Mouse (Mus musculus): ENCODE measurements around the gene Il27ra. TPM values are rescaled to one million over a fixed set of nuclear protein-coding genes. Genes with fewer than 3 reads are reported as not detected.

Gene Il27ra
- total and polyA plus RNA-seq, 3 experiments = not detected

GRCm38 (mm10) chr8:83981533-83981932 is 60.9 kb downstream of the Il27ra start:
- H3K9me3 ChIP-seq (replicated peaks) = no peaks in the 10 kb centered on the region
- H3K27me3 ChIP-seq (ENCODE audit: insufficient read depth, low read length) = no peaks in the 10 kb centered on the region
- no peak overlapping the region for H3K4me3 ChIP-seq (ENCODE audit: low read depth, low read length)
- peaks cover 89% of the 10 kb centered on the region for H3K36me3 ChIP-seq (replicated peaks)
- no peak for TF ChIP-seq GATA2 (IDR thresholded peaks at IDR 0.05; ENCODE audit: borderline replicate concordance, low read depth, low read length)
- TF ChIP-seq POLR2AphosphoS5 (IDR thresholded peaks at IDR 0.05; ENCODE audit: insufficient replicate concordance, low read depth, low read length) = no peak
- H3K4me1 ChIP-seq (ENCODE audit: insufficient read depth, low read depth, low read length) = peaks cover 18% of the 10 kb centered on the region
- DNase-seq (ENCODE audit: low spot score) (no peak), ATAC-seq (ENCODE audit: extremely low read depth, insufficient number of reproducible peaks, low FRiP score, poor library complexity, severe bottlenecking) (no peak)

GRCm38 (mm10) chr8:83980845-83981244 is 61.5 kb downstream of the Il27ra start:
- no peak overlapping the region for H3K4me3 ChIP-seq (ENCODE audit: low read depth, low read length)
- DNase-seq (ENCODE audit: low spot score) (no peak), ATAC-seq (ENCODE audit: extremely low read depth, insufficient number of reproducible peaks, low FRiP score, poor library complexity, severe bottlenecking) (no peak)
- H3K9me3 ChIP-seq (replicated peaks) = no peaks in the 10 kb centered on the region
- TF ChIP-seq CTCF (IDR thresholded peaks at IDR 0.05; ENCODE audit: low read depth, low read length) (no peak), GATA2 (IDR thresholded peaks at IDR 0.05; ENCODE audit: borderline replicate concordance, low read depth, low read length) (no peak), POLR2AphosphoS5 (IDR thresholded peaks at IDR 0.05; ENCODE audit: insufficient replicate concordance, low read depth, low read length) (no peak), GATA1 (IDR thresholded peaks at IDR 0.05; ENCODE audit: borderline replicate concordance, low read length) (no peak), TAL1 (conservative IDR thresholded peaks at IDR 0.05; ENCODE audit: low read depth, low read length) (no peak)
- no peaks in the 10 kb centered on the region for H3K27me3 ChIP-seq (ENCODE audit: insufficient read depth, low read length)
- H3K36me3 ChIP-seq (replicated peaks) = peaks cover 89% of the 10 kb centered on the region
- peaks cover 18% of the 10 kb centered on the region for H3K4me1 ChIP-seq (ENCODE audit: insufficient read depth, low read depth, low read length)

Other genes starting within 250 kb of the Il27ra start
- gene Adgrl1, start 142.5 kb downstream of the Il27ra start, total RNA-seq (2014; fragmentation: Nextera tagmentation) = 31.2 and 35.2 TPM in 2 replicates
- 9.1 and 11.3 TPM in 2 replicates for gene Adgrl1, start 142.5 kb downstream of the Il27ra start, total RNA-seq (2017)
- gene Adgrl1, start 142.5 kb downstream of the Il27ra start, polyA plus RNA-seq (2012) = 18.5 and 20.7 TPM in 2 replicates
- 0.83 and 1.7 TPM in 2 replicates for gene Gm10644, start 87.4 kb downstream of the Il27ra start, total RNA-seq (2014; fragmentation: Nextera tagmentation)
- 0.81 and 0.82 TPM in 2 replicates for gene Gm10644, start 87.4 kb downstream of the Il27ra start, total RNA-seq (2017)
- gene Gm10644, start 87.4 kb downstream of the Il27ra start, polyA plus RNA-seq (2012) = 0.10 and 0.16 TPM in 2 replicates
- 87.4 and 120 TPM in 2 replicates for gene Asf1b, start 87.1 kb downstream of the Il27ra start, total RNA-seq (2014; fragmentation: Nextera tagmentation)
- 88.6 and 104 TPM in 2 replicates for gene Asf1b, start 87.1 kb downstream of the Il27ra start, total RNA-seq (2017)
- 288 and 383 TPM in 2 replicates for gene Asf1b, start 87.1 kb downstream of the Il27ra start, polyA plus RNA-seq (2012)
- gene Prkaca, start 69.6 kb downstream of the Il27ra start, total RNA-seq (2014; fragmentation: Nextera tagmentation) = 88.6 and 99.3 TPM in 2 replicates
- 32.2 and 34.4 TPM in 2 replicates for gene Prkaca, start 69.6 kb downstream of the Il27ra start, total RNA-seq (2017)
- 46.6 and 46.9 TPM in 2 replicates for gene Prkaca, start 69.6 kb downstream of the Il27ra start, polyA plus RNA-seq (2012)
- 88.0 and 93.8 TPM in 2 replicates for gene Samd1, start 44.9 kb downstream of the Il27ra start, total RNA-seq (2014; fragmentation: Nextera tagmentation)
- 64.1 and 80.8 TPM in 2 replicates for gene Samd1, start 44.9 kb downstream of the Il27ra start, total RNA-seq (2017)
- 246 and 262 TPM in 2 replicates for gene Samd1, start 44.9 kb downstream of the Il27ra start, polyA plus RNA-seq (2012)
- gene 1700067K01Rik, start 41.1 kb downstream of the Il27ra start, total RNA-seq (2014; fragmentation: Nextera tagmentation) = 0.78 TPM in 1 of 2 replicates, not detected in the other
- 0.35 and 0.82 TPM in 2 replicates for gene 1700067K01Rik, start 41.1 kb downstream of the Il27ra start, total RNA-seq (2017)
- 0.92 and 1.2 TPM in 2 replicates for gene 1700067K01Rik, start 41.1 kb downstream of the Il27ra start, polyA plus RNA-seq (2012)
- not detected in 2 replicates for gene 2210011C24Rik, start 30.4 kb downstream of the Il27ra start, total RNA-seq (2014; fragmentation: Nextera tagmentation)
- not detected in 2 replicates for gene 2210011C24Rik, start 30.4 kb downstream of the Il27ra start, total RNA-seq (2017)
- gene 2210011C24Rik, start 30.4 kb downstream of the Il27ra start, polyA plus RNA-seq (2012) = not detected in 2 replicates
- gene Palm3, start 21.1 kb downstream of the Il27ra start, total RNA-seq (2014; fragmentation: Nextera tagmentation) = not detected in 2 replicates
- 0.06 TPM in 1 of 2 replicates, not detected in the other for gene Palm3, start 21.1 kb downstream of the Il27ra start, total RNA-seq (2017)
- 0.12 and 0.15 TPM in 2 replicates for gene Palm3, start 21.1 kb downstream of the Il27ra start, polyA plus RNA-seq (2012)
- gene Rln3, start 2.4 kb upstream of the Il27ra start, total RNA-seq (2014; fragmentation: Nextera tagmentation) = not detected in 2 replicates
- not detected in 2 replicates for gene Rln3, start 2.4 kb upstream of the Il27ra start, total RNA-seq (2017)
- not detected in 2 replicates for gene Rln3, start 2.4 kb upstream of the Il27ra start, polyA plus RNA-seq (2012)
- gene Gm10643, start 22.5 kb upstream of the Il27ra start, total RNA-seq (2014; fragmentation: Nextera tagmentation) = 1.1 and 2.0 TPM in 2 replicates
- 1.3 and 1.6 TPM in 2 replicates for gene Gm10643, start 22.5 kb upstream of the Il27ra start, total RNA-seq (2017)
- 0.05 and 0.09 TPM in 2 replicates for gene Gm10643, start 22.5 kb upstream of the Il27ra start, polyA plus RNA-seq (2012)
- gene Rfx1, start 24.2 kb upstream of the Il27ra start, total RNA-seq (2014; fragmentation: Nextera tagmentation) = 12.0 and 14.3 TPM in 2 replicates
- 2.4 and 2.9 TPM in 2 replicates for gene Rfx1, start 24.2 kb upstream of the Il27ra start, total RNA-seq (2017)
- 41.4 and 44.5 TPM in 2 replicates for gene Rfx1, start 24.2 kb upstream of the Il27ra start, polyA plus RNA-seq (2012)
- gene Dcaf15, start 62.2 kb upstream of the Il27ra start, total RNA-seq (2014; fragmentation: Nextera tagmentation) = 15.7 and 16.3 TPM in 2 replicates
- gene Dcaf15, start 62.2 kb upstream of the Il27ra start, total RNA-seq (2017) = 16.4 and 20.2 TPM in 2 replicates
- 51.8 and 68.1 TPM in 2 replicates for gene Dcaf15, start 62.2 kb upstream of the Il27ra start, polyA plus RNA-seq (2012)
- gene Podnl1, start 83.4 kb upstream of the Il27ra start, total RNA-seq (2014; fragmentation: Nextera tagmentation) = not detected in 2 replicates
- gene Podnl1, start 83.4 kb upstream of the Il27ra start, total RNA-seq (2017) = 0.06 TPM in 1 of 2 replicates, not detected in the other
- 0.05 and 0.06 TPM in 2 replicates for gene Podnl1, start 83.4 kb upstream of the Il27ra start, polyA plus RNA-seq (2012)
- 7.9 and 9.6 TPM in 2 replicates for gene Cc2d1a, start 105.3 kb upstream of the Il27ra start, total RNA-seq (2014; fragmentation: Nextera tagmentation)
- gene Cc2d1a, start 105.3 kb upstream of the Il27ra start, total RNA-seq (2017) = 4.8 and 5.1 TPM in 2 replicates
- 21.3 and 25.5 TPM in 2 replicates for gene Cc2d1a, start 105.3 kb upstream of the Il27ra start, polyA plus RNA-seq (2012)
- gene 4930432K21Rik, start 105.4 kb upstream of the Il27ra start, total RNA-seq (2014; fragmentation: Nextera tagmentation) = 0.34 TPM in 1 of 2 replicates, not detected in the other
- 0.55 and 0.58 TPM in 2 replicates for gene 4930432K21Rik, start 105.4 kb upstream of the Il27ra start, total RNA-seq (2017)
- 0.08 and 0.11 TPM in 2 replicates for gene 4930432K21Rik, start 105.4 kb upstream of the Il27ra start, polyA plus RNA-seq (2012)
- not detected in 2 replicates for gene Nanos3, start 142.6 kb upstream of the Il27ra start, total RNA-seq (2014; fragmentation: Nextera tagmentation)
- gene Nanos3, start 142.6 kb upstream of the Il27ra start, total RNA-seq (2017) = not detected in 2 replicates
- 0.19 TPM in 1 of 2 replicates, not detected in the other for gene Nanos3, start 142.6 kb upstream of the Il27ra start, polyA plus RNA-seq (2012)
- 8.5 and 9.7 TPM in 2 replicates for gene Zswim4, start 194.5 kb upstream of the Il27ra start, total RNA-seq (2014; fragmentation: Nextera tagmentation)
- 5.7 and 7.3 TPM in 2 replicates for gene Zswim4, start 194.5 kb upstream of the Il27ra start, total RNA-seq (2017)
- 14.6 and 19.0 TPM in 2 replicates for gene Zswim4, start 194.5 kb upstream of the Il27ra start, polyA plus RNA-seq (2012)
- gene D8Ertd738e, start 207.1 kb upstream of the Il27ra start, total RNA-seq (2014; fragmentation: Nextera tagmentation) = 106 and 132 TPM in 2 replicates
- 197 and 232 TPM in 2 replicates for gene D8Ertd738e, start 207.1 kb upstream of the Il27ra start, total RNA-seq (2017)
- 257 and 291 TPM in 2 replicates for gene D8Ertd738e, start 207.1 kb upstream of the Il27ra start, polyA plus RNA-seq (2012)
- gene Mri1, start 214.7 kb upstream of the Il27ra start, total RNA-seq (2014; fragmentation: Nextera tagmentation) = 14.1 and 20.1 TPM in 2 replicates
- gene Mri1, start 214.7 kb upstream of the Il27ra start, total RNA-seq (2017) = 7.0 and 13.2 TPM in 2 replicates
- 58.7 and 87.4 TPM in 2 replicates for gene Mri1, start 214.7 kb upstream of the Il27ra start, polyA plus RNA-seq (2012)
- gene Ccdc130, start 227.8 kb upstream of the Il27ra start, total RNA-seq (2014; fragmentation: Nextera tagmentation) = 71.8 and 73.7 TPM in 2 replicates
- gene Ccdc130, start 227.8 kb upstream of the Il27ra start, total RNA-seq (2017) = 11.3 and 12.9 TPM in 2 replicates
- 11.1 and 17.1 TPM in 2 replicates for gene Ccdc130, start 227.8 kb upstream of the Il27ra start, polyA plus RNA-seq (2012)